Mouse (Mus musculus): Measurements from ENCODE around the gene Bicd1. TPM values are rescaled to one million over a fixed set of nuclear protein-coding genes. Genes with fewer than 3 reads are reported as not detected.

Gene Bicd1
- under 1 TPM; 0.22 to 0.73 TPM for total RNA-seq (2023)

DNA sequence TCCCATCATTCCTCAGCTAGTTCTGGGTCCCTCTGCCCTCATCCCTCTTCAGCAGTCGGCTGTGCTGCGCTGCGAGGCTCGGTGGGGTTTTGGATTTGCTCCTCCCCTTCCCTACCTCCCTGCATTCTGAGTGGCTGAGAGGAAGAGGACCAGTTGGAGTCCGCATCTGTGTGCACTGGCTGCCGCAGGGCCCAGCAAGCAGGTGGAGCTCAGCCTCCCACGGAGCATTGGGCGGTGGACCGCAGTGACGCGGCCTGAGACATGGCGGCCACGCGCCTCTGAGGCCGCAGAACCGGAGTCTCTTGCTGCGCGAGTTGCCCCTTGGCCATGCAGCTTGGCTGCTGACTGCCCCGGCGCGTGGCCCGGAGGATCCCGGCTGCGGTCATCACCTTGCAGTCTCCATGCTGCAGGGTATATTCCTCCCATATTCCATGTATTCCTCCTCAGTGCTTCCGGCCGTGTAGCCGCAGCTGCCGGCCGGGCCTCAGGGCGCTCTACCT is at the start of gene Bicd1:
TSS of gene Bicd1 (plus strand) at position 54 of the 500 bp plus-strand sequence.

Other genes starting within 250 kb of the Bicd1 start
- 10 to 100 TPM; 30.7 to 32.2 TPM for gene Amn1, start 220.2 kb upstream of the Bicd1 start, total RNA-seq (2023)
- 100 to 1,000 TPM; 162 to 186 TPM for gene Resf1, start 99.5 kb upstream of the Bicd1 start, total RNA-seq (2023)